Mouse (Mus musculus) forebrain, embryonic 10.5 days (tissue): ENCODE data around the gene Atxn2. TPM values are rescaled to one million over a fixed set of nuclear protein-coding genes. Genes with fewer than 3 reads are reported as not detected.
A peak's percentile ranks its signal among the peaks of the same experiment; 100 is the strongest.
"Not testable (repeated sequence)": the region's sequence is repeated elsewhere in the genome, so short reads cannot be mapped to it uniquely, and the experiment has no call there.

Experiments
- DNase-seq: peaks from one replicate; pipeline ENCODE4 v3.0.0-alpha.2; 2017; ENCODE audit warnings: low spot score; ENCODE audit errors: extremely low spot score
- H3K27ac ChIP-seq: fragments of 300-500 bp; sonication (generic); 2 replicates; pipeline ENCODE4 v1.5.1; 2016; ENCODE audit warnings: mild to moderate bottlenecking
- H3K27me3 ChIP-seq: fragments of 300-500 bp; sonication (generic); 2 replicates; pipeline ENCODE4 v1.6.1; 2016; ENCODE audit warnings: mild to moderate bottlenecking; ENCODE audit not compliant: poor library complexity, severe bottlenecking
- H3K36me3 ChIP-seq: fragments of 300-500 bp; sonication (generic); replicated peaks from 2 replicates; pipeline ENCODE4 v1.6.1; 2016; ENCODE audit warnings: mild to moderate bottlenecking, moderate library complexity
- H3K4me1 ChIP-seq: fragments of 300-500 bp; sonication (generic); 2 replicates; pipeline ENCODE4 v1.6.1; 2016
- H3K4me3 ChIP-seq: fragments of 300-500 bp; sonication (generic); 2 replicates; pipeline ENCODE4 v1.5.1; 2016; ENCODE audit warnings: mild to moderate bottlenecking, moderate library complexity
- H3K9me3 ChIP-seq: fragments of 300-500 bp; sonication (generic); 2 replicates; pipeline ENCODE4 v1.6.1; 2016; ENCODE audit warnings: mild to moderate bottlenecking, moderate library complexity
- WGBS: fragments of 180-500 bp; shearing (Covaris S2); methylation state at CpG from one replicate; pipeline ENCODE4 v1.1.7; 2016; 5-methylcytosine and 5-hydroxymethylcytosine counted together
- polyA plus RNA-seq: library from polyadenylated mRNA; unstranded; fragments of >200 nt; fragmentation: Nextera tagmentation; extraction: Ambion mirVana; gene quantifications from 2 replicates; pipeline ENCODE4 v1.2.1, GENCODE M21; 2016

The Atxn2 gene
- polyA plus RNA-seq, 1 experiment from 2014 or later: 41.0 TPM

- H3K4me1 ChIP-seq: peaks cover 44% of the 10 kb centered on the region
- 0% methylated on average over 30 of the region's 32 CpGs for WGBS
- H3K27ac ChIP-seq: peak overlapping the region; percentile 99
- H3K36me3 ChIP-seq: peaks cover 31% of the 10 kb centered on the region
- H3K4me3 ChIP-seq: peak overlapping the region; percentile 84
- H3K9me3 ChIP-seq: no peaks in the 10 kb centered on the region
- DNase-seq: peak; percentile 60
- H3K27me3 ChIP-seq: no peaks in the 10 kb centered on the region
Measured at GRCm38 (mm10) chr5:121712934-121713538, 1.9 kb downstream of the Atxn2 start.

- peaks cover 49% of the 10 kb centered on the region for H3K4me1 ChIP-seq
- peak overlapping the region; percentile 84 for H3K4me3 ChIP-seq
- no peaks in the 10 kb centered on the region for H3K9me3 ChIP-seq
- H3K27me3 ChIP-seq: no peaks in the 10 kb centered on the region
- WGBS: 91% methylated on average over 1 of the region's 1 CpGs
- DNase-seq: no peak
- H3K27ac ChIP-seq: no peak overlapping the region
- H3K36me3 ChIP-seq: peaks cover 36% of the 10 kb centered on the region
Measured at GRCm38 (mm10) chr5:121714331-121714730, 3.2 kb downstream of the Atxn2 start.

- DNase-seq: no peak
- no peak overlapping the region for H3K27ac ChIP-seq
- 91% methylated on average over 6 of the region's 6 CpGs for WGBS
- peaks cover 36% of the 10 kb centered on the region for H3K36me3 ChIP-seq
- no peaks in the 10 kb centered on the region for H3K9me3 ChIP-seq
- no peaks in the 10 kb centered on the region for H3K27me3 ChIP-seq
- peaks cover 49% of the 10 kb centered on the region for H3K4me1 ChIP-seq
- no peak overlapping the region for H3K4me3 ChIP-seq
Measured at GRCm38 (mm10) chr5:121714928-121715327, 3.8 kb downstream of the Atxn2 start.

DNA sequence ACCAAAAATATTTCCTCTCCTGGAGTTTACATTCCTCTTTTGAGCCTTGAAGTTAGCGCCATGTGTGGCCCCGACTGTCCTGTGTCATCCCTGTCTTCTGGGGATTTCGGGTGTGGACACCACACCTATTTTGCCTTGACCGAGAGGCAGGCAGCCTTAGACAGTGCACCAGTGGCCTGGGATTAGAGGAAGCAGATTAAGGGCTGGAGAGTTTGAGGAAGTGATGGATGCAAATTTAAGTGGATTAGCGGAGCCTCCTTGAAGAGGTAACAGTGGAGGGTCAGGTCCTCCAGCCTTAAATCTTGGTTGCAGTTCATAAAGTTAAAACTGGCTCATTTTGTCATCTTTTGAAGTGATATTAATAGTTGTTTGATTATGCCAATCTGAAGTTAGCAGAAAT is 7.3 kb downstream of the Atxn2 start:
- H3K27me3 ChIP-seq: no peaks in the 10 kb centered on the region
- H3K27ac ChIP-seq: no peak overlapping the region
- no peak overlapping the region for H3K4me3 ChIP-seq
- WGBS: 89% methylated on average over 5 of the region's 5 CpGs
- H3K4me1 ChIP-seq: peaks cover 34% of the 10 kb centered on the region
- peaks cover 36% of the 10 kb centered on the region for H3K36me3 ChIP-seq
- DNase-seq: no peak
- H3K9me3 ChIP-seq: no peaks in the 10 kb centered on the region

- WGBS: 92% methylated on average over 5 of the region's 5 CpGs
- DNase-seq: no peak
Measured at GRCm38 (mm10) chr5:121720888-121721585, 9.9 kb downstream of the Atxn2 start.

GRCm38 (mm10) chr5:121721841-121722240 is 10.7 kb downstream of the Atxn2 start:
- 83% methylated on average over 3 of the region's 3 CpGs for whole genome bisulfite sequencing
- peaks cover 24% of the 10 kb centered on the region for H3K36me3 ChIP-seq

More at GRCm38 (mm10) chr5:121720888-121721585, 9.9 kb downstream of the Atxn2 start:
- Histone ChIP-seq H3K36me3 (peaks cover 27% of the 10 kb centered on the region), H3K27ac (no peak overlapping the region), H3K27me3 (no peaks in the 10 kb centered on the region), H3K4me3 (no peak overlapping the region), H3K9me3 (no peaks in the 10 kb centered on the region), H3K4me1 (peaks cover 12% of the 10 kb centered on the region)

DNA sequence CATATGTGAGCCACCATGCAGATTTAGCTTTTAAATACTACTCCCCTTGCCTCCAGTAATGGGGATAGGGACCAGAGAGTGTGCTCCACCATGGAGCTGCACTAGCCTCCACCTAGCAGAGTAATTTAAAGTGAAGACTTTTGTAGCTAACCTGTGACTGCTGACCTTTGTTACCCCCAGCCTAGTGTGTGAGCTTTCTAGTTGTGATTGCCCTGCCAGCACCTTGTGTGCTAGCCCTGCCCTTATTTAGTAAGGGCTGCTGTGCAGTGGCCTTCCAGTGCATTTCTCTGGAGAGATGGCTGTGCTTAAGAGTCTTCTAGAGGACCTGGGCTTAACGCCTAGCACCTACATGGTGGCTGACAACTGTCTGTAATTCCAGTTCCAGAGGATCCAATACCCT is 13.5 kb downstream of the Atxn2 start:
- H3K4me1 ChIP-seq: 0 out of 2 replicates have a peak, but pooled peaks cover 3% of the 10 kb centered on the region
- DNase-seq: no peak

More at GRCm38 (mm10) chr5:121721841-121722240, 10.7 kb downstream of the Atxn2 start:
- Histone ChIP-seq H3K4me1 (peaks cover 7% of the 10 kb centered on the region), H3K4me3 (no peak overlapping the region), H3K27ac (no peak overlapping the region), H3K9me3 (no peaks in the 10 kb centered on the region), H3K27me3 (no peaks in the 10 kb centered on the region)
- no peak for DNase-seq

DNA sequence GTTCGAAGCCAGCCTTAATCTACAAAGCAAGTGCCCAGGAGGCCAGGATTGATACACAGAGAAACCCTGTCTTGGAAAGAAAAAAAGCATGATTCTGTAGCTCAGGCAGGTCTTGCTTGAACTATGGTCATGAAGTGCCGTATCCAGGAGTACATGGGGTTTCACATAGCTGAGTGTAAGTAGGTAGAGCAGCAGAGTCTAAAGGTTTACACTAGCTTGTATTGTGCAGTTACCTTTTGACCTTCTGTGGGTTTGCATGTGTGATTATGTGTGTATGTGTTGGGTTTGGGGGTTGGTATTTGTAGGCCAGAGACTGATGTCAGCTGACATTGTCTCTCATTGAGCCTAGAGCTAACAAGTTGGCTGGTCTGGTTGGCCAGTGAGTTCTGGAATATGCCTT is 18.9 kb downstream of the Atxn2 start:
- 96% methylated on average over 2 of the region's 2 CpGs for WGBS
- H3K36me3 ChIP-seq: peaks cover 76% of the 10 kb centered on the region
- H3K27me3 ChIP-seq: no peaks in the 10 kb centered on the region
- H3K4me3 ChIP-seq: no peak overlapping the region
- H3K27ac ChIP-seq: no peak overlapping the region
- DNase-seq: no peak
- H3K9me3 ChIP-seq: peaks cover 6% of the 10 kb centered on the region
- H3K4me1 ChIP-seq: no peaks in the 10 kb centered on the region

More for the DNA sequence above, 13.5 kb downstream of the Atxn2 start:
- Histone ChIP-seq H3K4me3 (no peak overlapping the region), H3K9me3 (no peaks in the 10 kb centered on the region), H3K36me3 (peaks cover 33% of the 10 kb centered on the region), H3K27me3 (no peaks in the 10 kb centered on the region), H3K27ac (no peak overlapping the region)
- 94% methylated on average over 1 of the region's 1 CpGs for WGBS

- H3K9me3 ChIP-seq: peaks cover 10% of the 10 kb centered on the region
- DNase-seq: no peak
- H3K4me3 ChIP-seq: no peak overlapping the region
- no peaks in the 10 kb centered on the region for H3K27me3 ChIP-seq
- peaks cover 77% of the 10 kb centered on the region for H3K36me3 ChIP-seq
- no peak overlapping the region for H3K27ac ChIP-seq
- 93% methylated on average over 3 of the region's 3 CpGs for WGBS
- no peaks in the 10 kb centered on the region for H3K4me1 ChIP-seq
Measured at GRCm38 (mm10) chr5:121736641-121737040, 25.5 kb downstream of the Atxn2 start.

DNA sequence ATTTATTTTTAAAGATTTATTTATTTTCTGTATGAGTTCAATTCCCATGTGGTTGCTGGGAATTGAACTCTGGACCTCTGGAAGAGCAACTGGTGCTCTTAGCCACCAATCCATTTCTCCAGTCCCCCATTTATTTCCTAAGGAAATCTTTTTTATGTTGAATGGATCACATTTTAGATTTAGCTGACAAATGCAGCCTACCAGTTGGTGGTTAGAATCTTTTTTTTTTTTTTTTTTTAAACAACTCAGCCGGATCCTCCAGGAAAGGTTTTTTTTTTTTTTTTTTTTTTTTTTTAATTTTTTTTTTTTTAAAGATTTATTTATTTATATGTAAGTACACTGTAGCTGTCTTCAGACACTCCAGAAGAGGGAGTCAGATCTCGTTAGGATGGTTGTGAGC is 27.0 kb downstream of the Atxn2 start:
- not testable (repeated sequence) for H3K27ac ChIP-seq, H3K9me3 ChIP-seq, H3K27me3 ChIP-seq, H3K4me3 ChIP-seq, DNase-seq
- H3K4me1 ChIP-seq: peaks cover 13% of the 10 kb centered on the region; the same call in 1 of the 2 replicates
- WGBS: 87% methylated on average over 2 of the region's 2 CpGs
- H3K36me3 ChIP-seq: peaks cover 65% of the 10 kb centered on the region

- DNase-seq: no peak
- Histone ChIP-seq H3K4me1 (peaks cover 13% of the 10 kb centered on the region; the same call in 1 of the 2 replicates), H3K36me3 (peaks cover 64% of the 10 kb centered on the region), H3K9me3 (peaks cover 10% of the 10 kb centered on the region), H3K27me3 (no peaks in the 10 kb centered on the region), H3K27ac (no peak overlapping the region), H3K4me3 (no peak overlapping the region)
- 92% methylated on average over 7 of the region's 7 CpGs for WGBS
Measured at GRCm38 (mm10) chr5:121738576-121739191, 27.5 kb downstream of the Atxn2 start.

GRCm38 (mm10) chr5:121740516-121740915 is 29.4 kb downstream of the Atxn2 start:
- Histone ChIP-seq H3K4me1 (peaks cover 13% of the 10 kb centered on the region; the same call in 1 of the 2 replicates), H3K4me3 (no peak overlapping the region), H3K27ac (no peak overlapping the region), H3K9me3 (no peaks in the 10 kb centered on the region; the same call in 1 of the 2 replicates), H3K36me3 (peaks cover 57% of the 10 kb centered on the region), H3K27me3 (no peaks in the 10 kb centered on the region)
- 96% methylated on average over 1 of the region's 1 CpGs for WGBS
- no peak for DNase-seq

DNA sequence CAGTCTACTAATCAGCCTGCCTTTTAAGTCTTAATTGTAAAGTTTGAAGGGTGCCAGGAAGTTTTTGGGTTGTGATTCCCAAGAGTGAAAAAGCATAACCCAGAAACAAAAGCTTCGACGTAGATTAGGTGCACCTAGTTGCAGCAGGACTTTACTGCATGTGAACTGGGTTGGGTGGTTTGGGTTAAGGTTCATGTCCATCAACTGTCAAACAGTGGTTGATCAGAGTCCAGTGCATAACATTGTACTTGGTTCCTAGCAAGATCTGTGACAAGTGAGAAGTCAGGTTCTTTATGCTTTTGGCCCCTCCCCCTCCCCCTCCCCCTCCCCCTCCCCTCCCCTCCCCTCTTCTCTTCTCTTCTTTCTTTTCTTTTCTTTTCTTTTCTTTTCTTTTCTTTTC is 31.8 kb downstream of the Atxn2 start:
- Histone ChIP-seq H3K36me3 (peaks cover 57% of the 10 kb centered on the region), H3K27me3 (no peaks in the 10 kb centered on the region), H3K4me1 (peaks cover 13% of the 10 kb centered on the region; the same call in 1 of the 2 replicates), H3K9me3 (no peaks in the 10 kb centered on the region), H3K27ac (no peak overlapping the region), H3K4me3 (no peak overlapping the region)
- 98% methylated on average over 2 of the region's 2 CpGs for WGBS
- no peak for DNase-seq
